Mouse (Mus musculus) liver, embryonic 13.5 days (tissue): ENCODE measurements around the gene Armc12. TPM values are rescaled to one million over a fixed set of nuclear protein-coding genes. Genes with fewer than 3 reads are reported as not detected.
A peak's percentile ranks its signal among the peaks of the same experiment; 100 is the strongest.

Source experiments
- ATAC-seq: fragments of 200-750 bp; cut with Nextera tagmentation; 2 replicates; pipeline ENCODE4 v1.8.0; 2017; ENCODE audit warnings: low read depth, mild to moderate bottlenecking, moderate number of reproducible peaks, moderate library complexity
- DNase-seq: peaks from one replicate; pipeline ENCODE4 v3.0.0; 2022
- H3K27ac ChIP-seq: fragments of 300-500 bp; sonication (generic); 2 replicates; pipeline ENCODE4 v1.5.1; 2015; ENCODE audit warnings: moderate library complexity, mild to moderate bottlenecking, inconsistent platforms
- H3K27me3 ChIP-seq: fragments of 300-500 bp; sonication (generic); 2 replicates; pipeline ENCODE4 v1.6.1; 2015; ENCODE audit warnings: mild to moderate bottlenecking, inconsistent platforms
- H3K36me3 ChIP-seq: fragments of 300-500 bp; sonication (generic); 2 replicates; pipeline ENCODE4 v1.6.1; 2015; ENCODE audit warnings: mild to moderate bottlenecking, inconsistent platforms
- H3K4me1 ChIP-seq: fragments of 300-500 bp; sonication (generic); replicated peaks from 2 replicates; pipeline ENCODE4 v1.6.1; 2015; ENCODE audit warnings: inconsistent platforms
- H3K4me2 ChIP-seq: fragments of 300-500 bp; sonication (generic); 2 replicates; pipeline ENCODE4 v1.6.1; 2015; ENCODE audit warnings: inconsistent platforms, mild to moderate bottlenecking, moderate library complexity
- H3K4me3 ChIP-seq: fragments of 300-500 bp; sonication (generic); replicated peaks from 2 replicates; pipeline ENCODE4 v1.5.1; 2015; ENCODE audit warnings: mild to moderate bottlenecking, inconsistent platforms
- H3K9ac ChIP-seq: fragments of 300-500 bp; sonication (generic); 2 replicates; pipeline ENCODE4 v1.6.1; 2015; ENCODE audit warnings: mild to moderate bottlenecking, inconsistent platforms
- H3K9me3 ChIP-seq: fragments of 300-500 bp; sonication (generic); replicated peaks from 2 replicates; pipeline ENCODE4 v1.6.1; 2016; ENCODE audit warnings: inconsistent platforms
- WGBS: fragments of 180-500 bp; shearing (Covaris S2); methylation state at CpG from one replicate; pipeline ENCODE4 v1.1.7; 2015; ENCODE audit not compliant: insufficient replicate concordance; 5-methylcytosine and 5-hydroxymethylcytosine counted together
- polyA plus RNA-seq: library from polyadenylated mRNA; unstranded; fragments of >200 nt; fragmentation: Nextera tagmentation; extraction: Ambion mirVana; gene quantifications from 2 replicates; pipeline ENCODE4 v1.2.1, GENCODE M21; 2015

Gene Armc12
- polyA plus RNA-seq, 1 experiment from 2014 or later, result not detected

- H3K9me3 ChIP-seq, result no peaks in the 10 kb centered on the region
- H3K4me3 ChIP-seq, result peak overlapping the region; percentile 60
- DNase-seq, result peak; percentile 46
- H3K27ac ChIP-seq, result peak overlapping the region; percentile 68
- WGBS, result under 1% methylated on average over 66 of the region's 66 CpGs
- peak overlapping the region; percentile 33 for H3K9ac ChIP-seq
- H3K36me3 ChIP-seq, result no peaks in the 10 kb centered on the region
- peaks cover 56% of the 10 kb centered on the region for H3K27me3 ChIP-seq
- peak overlapping the region; percentile 73 for H3K4me2 ChIP-seq
- H3K4me1 ChIP-seq, result peaks cover 49% of the 10 kb centered on the region
- peak; percentile 53 for ATAC-seq
These were observed 7.8 kb upstream of the Armc12 start for GRCm38 (mm10) chr17:28522623-28523354.

GRCm38 (mm10) chr17:28523355-28524008 is 7.1 kb upstream of the Armc12 start:
- H3K4me3 ChIP-seq, result peak overlapping the region; percentile 60
- peak overlapping the region; percentile 68 for H3K27ac ChIP-seq
- H3K27me3 ChIP-seq, result peaks cover 49% of the 10 kb centered on the region
- H3K9me3 ChIP-seq, result no peaks in the 10 kb centered on the region
- ATAC-seq (no peak; the same call in 1 of the 2 replicates), DNase-seq (no peak)
- WGBS, result 6% methylated on average over 28 of the region's 28 CpGs
- peaks cover 43% of the 10 kb centered on the region for H3K4me1 ChIP-seq
- H3K36me3 ChIP-seq, result no peaks in the 10 kb centered on the region
- H3K4me2 ChIP-seq, result peak overlapping the region; percentile 73
- peak overlapping the region; percentile 33; the same call in 1 of the 2 replicates for H3K9ac ChIP-seq

- no peak overlapping the region for H3K27ac ChIP-seq
- H3K9ac ChIP-seq, result no peak overlapping the region
- H3K4me1 ChIP-seq, result peaks cover 36% of the 10 kb centered on the region
- WGBS, result 59% methylated on average over 23 of the region's 23 CpGs
- ATAC-seq (no peak), DNase-seq (no peak)
- H3K4me2 ChIP-seq, result peak overlapping the region; percentile 73
- H3K27me3 ChIP-seq, result peaks cover 42% of the 10 kb centered on the region
- H3K36me3 ChIP-seq, result no peaks in the 10 kb centered on the region
- H3K4me3 ChIP-seq, result peak overlapping the region; percentile 60; the same call in 1 of the 2 replicates
- H3K9me3 ChIP-seq, result no peaks in the 10 kb centered on the region
These were observed 6.5 kb upstream of the Armc12 start for GRCm38 (mm10) chr17:28524009-28524695.

GRCm38 (mm10) chr17:28524831-28525430 is 5.7 kb upstream of the Armc12 start:
- Histone ChIP-seq H3K27me3 (peaks cover 39% of the 10 kb centered on the region), H3K27ac (no peak overlapping the region), H3K9me3 (no peaks in the 10 kb centered on the region), H3K36me3 (no peaks in the 10 kb centered on the region), H3K4me1 (peaks cover 35% of the 10 kb centered on the region), H3K4me3 (no peak overlapping the region), H3K9ac (no peak overlapping the region), H3K4me2 (no peak overlapping the region)
- WGBS, result 34% methylated on average over 4 of the region's 4 CpGs
- ATAC-seq (no peak), DNase-seq (no peak)

GRCm38 (mm10) chr17:28527184-28528042 is 3.2 kb upstream of the Armc12 start:
- DNase-seq (no peak), ATAC-seq (no peak)
- Histone ChIP-seq H3K4me3 (no peak overlapping the region), H3K36me3 (no peaks in the 10 kb centered on the region), H3K27me3 (peaks cover 31% of the 10 kb centered on the region), H3K4me1 (peaks cover 28% of the 10 kb centered on the region), H3K4me2 (peak overlapping the region; percentile 24; the same call in 1 of the 2 replicates), H3K9me3 (no peaks in the 10 kb centered on the region), H3K9ac (no peak overlapping the region), H3K27ac (no peak overlapping the region)
- WGBS, result 26% methylated on average over 12 of the region's 12 CpGs

GRCm38 (mm10) chr17:28528043-28528351 is 2.6 kb upstream of the Armc12 start:
- Histone ChIP-seq H3K9ac (no peak overlapping the region), H3K4me1 (peaks cover 22% of the 10 kb centered on the region), H3K27ac (no peak overlapping the region), H3K4me3 (no peak overlapping the region), H3K9me3 (no peaks in the 10 kb centered on the region), H3K36me3 (no peaks in the 10 kb centered on the region), H3K4me2 (peak overlapping the region; percentile 24; the same call in 1 of the 2 replicates), H3K27me3 (peaks cover 27% of the 10 kb centered on the region)
- ATAC-seq (no peak), DNase-seq (peak; percentile 51)
- 4% methylated on average over 6 of the region's 6 CpGs for WGBS

- DNase-seq, result no peak
- no peak overlapping the region for H3K9ac ChIP-seq
- no peaks in the 10 kb centered on the region for H3K9me3 ChIP-seq
- H3K4me1 ChIP-seq, result peaks cover 11% of the 10 kb centered on the region
- no peaks in the 10 kb centered on the region for H3K36me3 ChIP-seq
- 47% methylated on average over 4 of the region's 4 CpGs for WGBS
- H3K27ac ChIP-seq, result no peak overlapping the region
- no peak overlapping the region for H3K4me2 ChIP-seq
- ATAC-seq, result no peak
- H3K4me3 ChIP-seq, result no peak overlapping the region
- H3K27me3 ChIP-seq, result peaks cover 16% of the 10 kb centered on the region
These were observed 1.5 kb upstream of the Armc12 start for GRCm38 (mm10) chr17:28529116-28529515.

- WGBS, result 16% methylated on average over 18 of the region's 18 CpGs
- no peaks in the 10 kb centered on the region for H3K36me3 ChIP-seq
- ATAC-seq, result 0 out of 2 replicates have a peak, but pooled peaks have one; percentile 36
- no peak overlapping the region for H3K9ac ChIP-seq
- no peak for DNase-seq
- no peaks in the 10 kb centered on the region for H3K9me3 ChIP-seq
- no peak overlapping the region for H3K4me2 ChIP-seq
- H3K4me1 ChIP-seq, result peaks cover 8% of the 10 kb centered on the region
- peaks cover 8% of the 10 kb centered on the region; the same call in 1 of the 2 replicates for H3K27me3 ChIP-seq
- no peak overlapping the region for H3K27ac ChIP-seq
- no peak overlapping the region for H3K4me3 ChIP-seq
These were observed 1.3 kb downstream of the Armc12 start for GRCm38 (mm10) chr17:28531946-28532345.

- H3K4me2 ChIP-seq, result no peak overlapping the region
- no peaks in the 10 kb centered on the region for H3K36me3 ChIP-seq
- peaks cover 11% of the 10 kb centered on the region; the same call in 1 of the 2 replicates for H3K27me3 ChIP-seq
- DNase-seq (no peak), ATAC-seq (no peak)
- H3K4me3 ChIP-seq, result no peak overlapping the region
- H3K9me3 ChIP-seq, result no peaks in the 10 kb centered on the region
- WGBS, result 59% methylated on average over 7 of the region's 7 CpGs
- no peak overlapping the region for H3K27ac ChIP-seq
- no peak overlapping the region for H3K9ac ChIP-seq
- peaks cover 3% of the 10 kb centered on the region for H3K4me1 ChIP-seq
These were observed 2.0 kb downstream of the Armc12 start for GRCm38 (mm10) chr17:28532557-28532956.

- H3K4me2 ChIP-seq, result no peak overlapping the region
- DNase-seq (no peak), ATAC-seq (no peak)
- no peak overlapping the region for H3K4me3 ChIP-seq
- H3K27me3 ChIP-seq, result peaks cover 15% of the 10 kb centered on the region; the same call in 1 of the 2 replicates
- H3K9ac ChIP-seq, result no peak overlapping the region
- no peaks in the 10 kb centered on the region for H3K9me3 ChIP-seq
- no peaks in the 10 kb centered on the region for H3K36me3 ChIP-seq
- H3K27ac ChIP-seq, result no peak overlapping the region
- H3K4me1 ChIP-seq, result no peaks in the 10 kb centered on the region
- WGBS, result 76% methylated on average over 13 of the region's 13 CpGs
These were observed 2.7 kb downstream of the Armc12 start for GRCm38 (mm10) chr17:28533327-28533726.
